Mouse (Mus musculus): Measurements from ENCODE around the gene L2hgdh.
"Not testable (repeated sequence)": the region's sequence is repeated elsewhere in the genome, so short reads cannot be mapped to it uniquely, and the experiment has no call there.

Gene L2hgdh

GRCm38 (mm10) chr12:69666721-69667120 lies 58.0 kb downstream of the L2hgdh start:
- no peak for DNase-seq (ENCODE audit: low spot score)

DNA sequence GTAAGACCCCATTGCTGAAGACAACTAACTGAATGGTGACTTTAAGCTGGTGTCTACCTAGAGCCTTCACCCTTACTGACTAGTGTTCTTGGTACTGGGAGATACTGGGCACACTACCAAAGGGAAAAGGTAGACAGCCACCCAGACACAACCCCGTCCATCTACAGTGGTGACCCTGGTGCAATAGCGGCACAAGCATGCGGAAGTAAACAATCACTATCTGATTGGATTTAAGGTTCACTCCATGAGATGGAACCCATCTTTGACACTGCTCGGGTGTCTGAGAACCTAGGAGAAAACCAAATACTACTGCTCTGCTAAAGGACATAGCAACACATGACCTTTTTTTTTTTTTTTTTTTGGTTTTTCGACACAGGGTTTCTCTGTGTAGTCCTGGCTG lies 63.0 kb downstream of the L2hgdh start:
- no peak for DNase-seq (ENCODE audit: low spot score)

- DNase-seq (ENCODE audit: low spot score): not testable (repeated sequence)
Measured at GRCm38 (mm10) chr12:69653973-69654372, 70.7 kb downstream of the L2hgdh start.

- no peak for DNase-seq (ENCODE audit: low spot score)
Measured at GRCm38 (mm10) chr12:69649511-69649910, 75.2 kb downstream of the L2hgdh start.

DNA sequence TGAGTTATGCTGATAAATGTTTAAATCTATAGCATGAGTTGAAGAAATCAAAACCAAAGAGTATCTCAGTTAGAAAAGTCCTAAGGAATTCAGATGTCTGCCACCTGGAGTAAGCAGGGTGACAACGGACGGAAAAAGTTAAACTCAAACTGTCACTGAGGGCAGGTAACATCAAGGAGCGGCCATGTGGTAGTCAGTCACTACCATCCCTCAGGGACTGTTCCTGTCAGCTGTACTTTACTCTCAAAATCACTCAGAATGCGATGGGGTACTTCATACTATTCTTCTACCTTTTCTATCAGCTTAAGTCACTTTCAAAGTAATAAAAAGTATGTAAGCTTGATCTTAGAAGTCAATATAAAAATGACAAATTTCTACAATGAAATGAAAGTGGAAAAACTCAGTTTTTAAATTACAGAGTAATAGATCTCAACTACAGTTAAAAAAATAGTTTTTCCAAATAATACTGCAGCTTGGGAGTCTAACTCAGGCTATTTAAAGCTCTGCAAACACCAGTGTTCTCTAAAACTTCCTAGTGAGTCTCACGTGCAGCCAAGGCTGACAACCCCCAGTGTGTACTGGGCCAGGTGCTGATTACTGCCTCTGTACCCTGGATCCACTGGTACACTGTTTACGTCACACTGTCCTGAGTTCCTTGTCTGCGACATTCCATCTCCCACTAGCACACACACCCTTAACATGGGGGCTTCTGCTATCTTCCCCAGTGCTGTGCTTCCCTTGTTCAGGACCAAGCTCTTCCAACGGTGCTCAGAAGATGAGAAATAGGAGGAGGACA lies 78.7 kb downstream of the L2hgdh start:
- DNase-seq (ENCODE audit: low spot score): no peak

DNA sequence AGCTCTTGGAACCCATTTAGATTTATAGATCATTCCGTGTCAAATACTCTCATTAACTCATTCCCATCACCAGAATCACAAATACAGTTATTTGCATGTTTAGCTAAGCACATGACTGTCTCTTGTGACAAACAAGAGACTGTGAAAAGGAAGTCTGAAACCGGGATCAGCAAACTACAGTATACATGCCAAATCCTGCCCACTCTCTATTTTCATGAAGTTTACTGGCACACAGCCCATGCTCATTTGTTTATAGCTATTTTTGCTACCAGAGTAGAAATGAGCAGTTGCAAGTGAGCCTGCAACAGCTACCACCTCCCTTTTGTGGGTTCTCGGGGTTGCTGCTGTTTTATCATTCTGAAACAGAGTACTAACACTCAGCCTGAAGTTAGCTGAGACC lies 79.8 kb downstream of the L2hgdh start:
- DNase-seq (ENCODE audit: low spot score): no peak

DNA sequence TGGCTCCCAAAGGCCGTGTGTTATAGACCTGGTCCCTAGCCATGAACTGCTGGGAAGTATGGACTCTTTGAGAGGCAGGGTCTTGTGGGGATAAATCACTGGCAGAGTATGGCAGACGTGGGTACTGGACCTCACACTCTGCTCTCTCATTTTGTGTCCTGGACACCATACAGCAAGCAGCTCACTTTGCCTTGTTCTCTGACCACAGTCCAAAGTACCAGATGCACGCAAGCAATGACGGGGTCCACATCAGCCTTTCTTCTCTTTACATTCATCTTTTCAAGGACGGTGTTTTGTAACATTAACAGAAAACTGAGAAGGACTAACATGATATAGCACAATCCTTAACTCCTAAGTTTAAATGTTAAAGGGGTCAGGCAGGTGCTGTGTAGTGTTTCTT lies 81.8 kb downstream of the L2hgdh start:
- no peak for DNase-seq (ENCODE audit: low spot score)
